Mouse (Mus musculus) gastrocnemius, postnatal 36 days (tissue): ENCODE results near the gene Slc25a44. TPM values are rescaled to one million over a fixed set of nuclear protein-coding genes. Genes with fewer than 3 reads are reported as not detected.
"Not testable (repeated sequence)": the region's sequence is repeated elsewhere in the genome, so short reads cannot be mapped to it uniquely, and the experiment has no call there.

Source experiments
- DNase-seq, 2 experiments: peaks; one replicate each; pipeline ENCODE4 v3.0.0; 2022
- intact Hi-C: fragments of 180-260 bp; cut with DNase I; formaldehyde crosslinking; loops from one replicate; pipeline ENCODE4 v1.15.1; 2025
- total RNA-seq, 2 experiments: library from RNA; stranded (reverse); gene quantifications; 2 replicates each; pipeline ENCODE4 v1.2.3; 2021

Slc25a44 gene
- total RNA-seq, 2 experiments from 2014 or later, result 13.0 to 15.6 TPM

DNA sequence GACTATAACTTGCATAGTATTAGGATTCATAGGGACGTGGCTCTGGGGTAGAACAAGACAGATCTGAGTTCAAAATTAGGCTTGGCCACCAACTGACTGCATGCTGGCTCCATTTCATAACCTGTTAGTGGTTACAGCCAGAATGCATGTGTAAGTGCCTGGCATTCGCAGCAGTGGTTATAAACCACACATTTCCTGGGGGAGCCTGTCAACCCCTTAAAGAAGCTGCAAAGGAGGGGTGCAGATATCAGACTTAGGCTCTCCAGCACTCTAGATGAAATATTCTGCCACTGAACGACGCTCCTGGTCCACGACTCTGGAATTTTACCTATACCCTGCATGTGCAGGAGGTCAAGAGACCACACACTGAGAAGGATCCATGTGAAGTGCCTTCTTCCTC, 27.3 kb upstream of the Slc25a44 start:
- intact Hi-C loops, result no loop called here
- no peak for DNase-seq

DNA sequence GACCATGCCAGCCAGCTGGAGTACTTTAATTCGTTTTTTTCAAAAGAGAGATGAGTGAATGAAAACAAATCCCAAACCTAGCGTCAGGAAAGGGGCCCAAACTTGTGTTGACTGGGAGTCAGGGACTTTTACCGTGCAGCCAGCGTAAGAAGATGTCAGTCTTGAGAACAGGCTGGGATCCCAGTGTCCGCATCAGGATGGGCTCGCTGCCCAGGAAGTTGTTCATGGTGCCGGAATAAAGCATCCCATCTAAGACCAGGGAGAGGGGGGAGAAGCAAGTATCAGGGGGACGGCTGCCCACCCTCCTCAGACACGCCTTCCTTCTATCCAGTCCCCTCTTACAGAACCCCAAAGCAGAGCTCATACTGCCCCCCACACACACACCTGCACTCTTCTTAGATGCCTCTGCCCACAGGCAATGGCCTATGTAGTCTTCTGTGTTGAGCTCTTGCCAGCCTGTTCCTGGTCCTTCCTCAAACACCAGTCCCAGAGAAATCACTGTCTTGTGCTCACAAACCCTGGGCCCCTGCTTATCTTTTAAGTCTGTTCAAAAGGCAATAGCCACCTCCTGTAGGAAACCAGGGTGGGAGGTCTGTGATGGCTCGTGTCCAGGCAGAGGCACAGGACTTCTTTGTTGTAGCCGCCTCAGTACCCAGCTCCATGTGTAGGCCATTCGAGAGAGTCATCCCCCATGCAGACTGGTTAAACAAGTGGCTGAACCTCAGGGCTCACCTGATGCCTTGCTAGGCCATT, 25.6 kb upstream of the Slc25a44 start:
- DNase-seq, result no peak
- intact Hi-C loops, result no loop called here

DNA sequence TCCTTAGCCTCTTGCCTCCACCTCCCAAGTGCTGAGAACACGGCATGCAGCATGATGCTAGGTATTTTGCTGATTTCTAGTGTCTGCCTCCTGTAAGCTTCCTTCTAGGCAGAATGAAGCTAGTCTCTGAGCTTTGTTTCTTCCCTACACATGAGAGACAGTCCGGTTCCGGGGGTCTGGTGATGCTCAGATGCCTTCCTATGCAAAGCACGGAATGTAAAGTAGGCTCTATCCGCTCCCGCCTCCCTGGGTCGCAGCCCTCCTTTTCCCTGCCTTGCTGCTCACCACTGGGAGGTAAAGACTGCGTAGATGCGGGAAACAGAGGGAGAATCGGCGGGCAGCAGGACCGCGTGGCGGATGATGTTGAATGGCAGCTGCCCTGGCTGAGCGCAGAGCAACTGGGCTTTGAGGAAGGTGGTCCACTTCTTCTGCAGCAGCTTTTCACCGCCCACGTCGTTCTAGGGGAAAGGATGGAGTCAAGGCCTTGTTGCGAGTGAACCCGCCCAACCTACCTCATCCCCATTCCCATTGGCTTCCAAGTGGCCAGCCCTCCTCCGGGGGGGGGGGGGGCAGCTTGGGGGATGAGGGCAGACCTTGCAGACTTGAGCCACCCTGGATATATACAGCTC, 24.6 kb upstream of the Slc25a44 start:
- DNase-seq, result peak in 1 of 2 experiments; percentile 25
- intact Hi-C loops, result no loop called here

DNA sequence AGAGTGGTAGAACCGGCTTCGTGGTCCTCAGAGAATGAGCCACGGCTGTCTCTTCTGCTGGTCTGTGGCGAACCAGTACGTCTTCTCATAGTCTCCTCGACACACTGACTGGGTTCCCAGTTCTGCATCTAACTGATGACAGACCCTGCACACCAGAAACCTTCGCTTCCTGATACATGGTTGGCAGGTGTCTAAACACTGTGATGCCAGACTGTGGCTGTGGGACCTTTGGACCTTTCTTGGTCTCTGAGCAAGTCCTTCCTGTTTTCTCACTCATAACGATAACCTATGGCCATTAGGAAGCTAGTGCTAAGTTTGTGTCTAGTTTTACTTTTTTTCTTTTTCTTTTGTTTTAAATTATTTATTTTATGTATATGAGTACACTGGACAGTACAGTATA, 23.5 kb upstream of the Slc25a44 start:
- intact Hi-C loops, result no loop called here

DNA sequence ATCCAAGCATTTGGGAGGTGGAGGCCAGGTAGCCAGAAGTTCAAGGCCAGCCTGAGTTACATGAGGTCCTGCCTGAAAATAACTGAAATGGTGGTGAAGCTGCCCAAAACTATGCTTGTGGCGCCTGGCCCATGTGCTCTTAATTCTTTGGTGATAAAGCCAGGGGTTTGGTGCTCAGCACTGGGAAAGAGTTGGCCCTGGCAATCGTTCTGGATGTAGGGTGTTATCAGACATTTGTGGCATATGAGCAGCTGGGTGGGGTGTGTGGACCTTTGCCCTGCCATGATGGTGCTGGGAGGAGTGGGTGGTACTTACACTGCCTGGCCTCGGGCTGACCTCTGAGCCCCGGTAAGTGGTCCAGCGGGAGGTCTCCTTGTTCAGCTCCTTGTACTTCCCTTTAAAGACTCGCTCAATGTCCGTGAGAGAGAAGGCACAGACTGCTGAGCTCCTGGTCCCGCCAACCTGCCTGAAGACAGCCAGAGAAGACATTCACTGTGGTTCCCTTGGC, 22.8 kb upstream of the Slc25a44 start:
- DNase-seq, result no peak
- intact Hi-C loops, result no loop called here

More for the DNA sequence above, 23.5 kb upstream of the Slc25a44 start:
- DNase-seq, result no peak

DNA sequence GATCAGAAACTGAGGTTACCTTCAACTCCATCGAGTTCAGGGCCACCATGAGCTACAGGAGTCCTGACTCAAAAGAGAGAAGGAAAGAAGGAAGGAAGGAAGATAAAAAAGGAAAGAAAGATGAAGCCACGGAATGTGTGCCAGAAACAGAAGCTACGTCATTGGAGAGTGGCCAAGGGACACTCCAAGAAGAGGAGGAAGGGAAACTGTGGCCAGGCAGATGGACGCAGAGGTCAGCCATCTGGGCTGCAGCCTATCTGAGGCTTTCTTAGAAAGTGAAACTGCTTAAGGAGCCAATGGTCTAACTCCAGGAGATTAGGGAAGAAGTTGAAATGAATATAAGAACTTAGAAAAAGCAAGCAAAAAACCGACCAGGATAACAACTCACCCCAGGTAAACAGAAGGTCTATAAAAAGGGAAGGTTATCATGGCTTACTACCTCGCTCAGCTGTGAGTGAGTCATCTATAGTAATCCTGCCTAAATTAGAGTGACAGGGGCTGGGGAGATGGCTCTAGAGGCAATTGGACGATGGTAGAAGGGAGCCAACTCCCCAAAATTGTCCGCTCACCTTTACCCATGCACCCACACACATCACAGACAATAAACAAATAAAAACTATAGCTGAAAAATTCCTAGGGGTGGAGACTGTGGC, 21.7 kb upstream of the Slc25a44 start:
- intact Hi-C loops, result no loop called here
- DNase-seq, result no peak

DNA sequence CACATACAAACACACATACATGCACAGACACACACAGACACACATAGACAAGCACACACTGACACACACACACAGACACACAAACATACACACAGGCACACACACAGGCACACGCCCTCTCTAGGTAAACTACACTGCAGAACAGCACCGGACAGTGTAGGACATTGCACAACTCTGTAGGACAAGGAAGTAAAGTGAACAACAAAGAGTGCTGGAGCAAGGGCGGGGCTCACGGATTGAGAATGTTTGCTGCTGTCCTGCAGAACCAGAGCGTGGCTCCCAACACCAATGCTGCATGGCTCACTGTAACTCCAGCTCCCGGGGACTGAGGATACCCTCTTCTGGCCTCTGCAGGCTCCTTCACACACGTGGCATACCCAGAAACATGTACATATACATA, 17.9 kb upstream of the Slc25a44 start:
- DNase-seq, result no peak
- intact Hi-C loops, result loop anchor here (2.0 kb wide), 1 partner anchor 24 kb away; no protein-coding TSS in a partner anchor

DNA sequence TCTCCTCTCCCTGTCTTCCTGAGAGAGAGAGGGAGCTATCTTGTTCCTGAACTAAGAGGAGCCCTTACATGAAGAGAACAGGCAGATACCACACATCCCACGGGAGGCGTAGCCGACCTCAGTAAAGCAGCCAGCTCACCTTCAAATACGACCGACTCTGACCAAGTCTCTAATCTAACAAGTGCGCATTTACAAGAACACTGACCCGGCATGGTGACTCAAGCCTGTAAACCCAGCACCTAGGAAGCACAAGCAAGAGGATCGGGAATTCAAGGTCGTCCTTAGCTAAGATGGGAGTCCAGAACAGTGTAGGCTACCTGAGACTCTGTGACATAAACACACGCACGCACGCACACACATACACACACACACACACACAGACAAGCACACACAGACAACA, 17.5 kb upstream of the Slc25a44 start:
- intact Hi-C loops, result loop anchor here (2.0 kb wide), 1 partner anchor 24 kb away; no protein-coding TSS in a partner anchor
- DNase-seq, result no peak

DNA sequence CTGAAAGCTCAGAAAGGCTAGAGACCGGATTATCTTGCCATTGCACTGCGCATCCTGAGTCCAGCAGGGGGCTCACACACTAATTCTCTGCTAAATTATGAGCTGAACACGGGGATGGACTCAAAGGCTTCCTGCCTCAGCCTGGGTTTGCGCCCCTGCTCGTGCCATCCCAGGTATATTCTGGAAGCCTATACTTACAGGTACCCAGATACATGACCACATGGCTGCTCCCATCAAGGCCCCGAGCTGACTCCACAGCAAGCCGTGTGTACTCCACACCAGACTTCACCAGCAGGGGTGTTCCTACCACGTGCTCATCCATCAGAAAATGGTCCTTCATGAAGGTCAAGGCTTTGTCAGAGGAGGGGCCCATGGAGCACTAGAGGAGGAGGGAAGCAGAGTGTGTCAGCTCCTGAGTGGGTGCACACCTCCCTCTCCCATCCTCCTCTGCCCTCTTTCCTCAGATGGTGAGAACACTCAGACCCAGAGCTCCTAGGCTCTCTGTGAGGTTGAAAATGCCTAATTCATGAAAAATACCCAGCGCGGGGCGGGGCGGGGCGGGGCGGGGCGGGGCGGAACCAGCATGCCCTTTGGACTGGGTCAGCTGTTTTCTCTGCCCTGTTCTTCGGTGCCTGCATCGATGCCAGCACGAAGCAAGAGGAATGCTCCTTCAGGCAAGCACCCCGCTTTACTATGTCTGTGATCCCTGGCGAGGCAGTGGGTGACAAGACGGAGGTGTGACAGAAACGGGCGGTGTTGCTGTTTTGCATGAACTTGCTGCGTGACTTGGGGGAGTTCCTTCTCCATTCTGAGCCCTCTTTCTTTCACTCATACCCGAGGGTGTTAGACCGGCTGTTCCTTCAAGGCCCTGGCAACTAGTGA, 15.8 kb upstream of the Slc25a44 start:
- DNase-seq, result no peak
- intact Hi-C loops, result no loop called here

DNA sequence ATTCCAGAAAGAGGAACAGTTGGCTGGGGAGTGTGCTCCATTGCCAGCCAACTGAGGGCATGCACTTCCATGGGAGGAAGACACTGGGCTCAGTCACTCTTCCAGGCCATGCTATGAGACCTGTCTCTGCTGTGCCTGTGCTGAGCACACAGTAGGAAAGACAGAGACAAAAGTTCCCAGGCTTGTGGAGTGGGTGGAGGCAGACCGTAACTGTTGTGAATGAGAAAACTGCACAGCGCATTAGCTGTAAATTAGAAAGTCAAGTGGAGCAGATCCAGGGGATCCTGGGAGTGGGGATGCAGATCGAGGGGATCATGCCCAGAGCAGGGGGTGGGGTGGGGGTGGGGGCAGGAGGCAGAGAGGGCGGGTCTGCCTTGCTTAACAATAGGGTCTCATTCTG, 14.6 kb upstream of the Slc25a44 start:
- DNase-seq, result no peak
- intact Hi-C loops, result no loop called here

DNA sequence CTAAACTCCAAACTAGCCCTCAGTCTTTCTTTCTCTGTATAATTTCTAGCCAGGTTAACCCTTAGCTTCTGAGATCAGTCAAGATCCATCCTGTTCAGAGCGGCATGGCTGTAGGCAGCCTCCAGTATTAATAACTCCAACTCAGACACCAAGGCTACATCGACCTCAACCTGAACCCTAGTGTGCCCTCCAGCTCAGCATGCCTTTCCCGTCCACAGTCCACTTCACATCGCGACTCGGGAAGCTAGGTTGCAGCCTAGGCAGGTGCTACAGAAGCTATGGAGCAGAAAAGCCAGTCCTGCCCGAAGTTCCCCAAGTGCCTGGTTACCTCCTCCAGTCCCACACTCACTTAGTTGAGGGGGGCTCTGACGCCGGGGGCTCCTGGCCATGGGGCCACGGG, 12.5 kb upstream of the Slc25a44 start:
- DNase-seq, result no peak
- intact Hi-C loops, result no loop called here

DNA sequence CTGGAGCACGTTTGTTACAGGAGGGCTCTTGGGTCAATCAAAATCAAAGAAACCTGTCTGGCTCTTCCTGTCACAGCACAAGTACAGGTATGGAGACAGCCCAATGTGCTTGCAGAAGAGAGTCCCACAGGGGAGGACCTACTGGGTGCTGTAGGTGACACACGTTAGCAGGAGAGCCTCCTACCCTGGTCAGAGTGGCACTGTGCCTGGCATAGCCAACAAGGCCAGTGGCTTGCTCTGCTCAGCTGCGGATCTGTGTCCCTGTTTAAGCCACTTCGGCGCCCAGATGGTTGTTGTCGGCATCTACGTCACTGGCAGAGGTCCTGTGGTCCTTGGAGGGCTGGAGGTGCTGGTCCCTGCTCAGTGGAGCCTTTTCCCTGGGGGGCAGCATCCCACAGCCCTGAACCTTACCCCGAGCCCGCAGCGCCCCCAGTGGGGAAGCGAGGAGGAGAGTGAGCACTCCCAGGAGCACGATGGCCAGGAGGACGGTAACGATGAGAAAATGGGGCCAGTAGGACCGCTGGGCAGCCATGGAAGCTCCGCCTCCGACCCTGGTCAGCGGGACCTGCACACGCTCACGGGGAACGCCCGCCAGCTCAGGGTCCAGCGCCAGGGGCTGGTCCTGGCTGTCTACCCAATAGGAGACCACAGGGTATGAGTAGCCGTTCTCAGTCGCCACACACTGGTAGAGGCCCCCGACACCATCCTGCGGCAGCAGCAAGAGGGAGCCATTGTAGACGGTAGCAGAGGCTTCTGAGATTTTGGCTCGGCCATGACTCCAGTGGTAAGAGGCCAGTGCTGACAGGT, 11.7 kb upstream of the Slc25a44 start:
- intact Hi-C loops, result no loop called here
- peak; percentile 40 to 41 for DNase-seq

DNA sequence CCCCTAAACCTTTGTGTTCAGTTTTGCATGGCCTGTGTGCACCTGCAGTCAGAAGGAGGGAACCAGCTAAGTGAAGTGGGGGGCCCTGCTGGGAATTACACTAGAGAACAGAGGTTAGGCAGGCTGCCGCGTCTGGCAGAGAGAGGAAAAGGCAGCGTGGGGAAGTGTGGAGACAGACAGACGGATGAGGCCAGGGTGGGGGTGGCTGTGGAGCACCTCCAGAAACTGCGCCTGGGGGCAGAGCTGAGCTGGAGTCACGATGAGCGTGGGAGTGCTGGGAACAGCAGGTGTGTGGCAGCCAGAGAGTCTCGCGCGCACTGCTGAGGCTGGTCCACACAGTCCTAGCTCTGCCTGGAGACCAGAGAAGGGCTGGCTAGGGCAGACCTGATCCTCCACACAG, 10.6 kb upstream of the Slc25a44 start:
- no peak for DNase-seq
- intact Hi-C loops, result no loop called here

DNA sequence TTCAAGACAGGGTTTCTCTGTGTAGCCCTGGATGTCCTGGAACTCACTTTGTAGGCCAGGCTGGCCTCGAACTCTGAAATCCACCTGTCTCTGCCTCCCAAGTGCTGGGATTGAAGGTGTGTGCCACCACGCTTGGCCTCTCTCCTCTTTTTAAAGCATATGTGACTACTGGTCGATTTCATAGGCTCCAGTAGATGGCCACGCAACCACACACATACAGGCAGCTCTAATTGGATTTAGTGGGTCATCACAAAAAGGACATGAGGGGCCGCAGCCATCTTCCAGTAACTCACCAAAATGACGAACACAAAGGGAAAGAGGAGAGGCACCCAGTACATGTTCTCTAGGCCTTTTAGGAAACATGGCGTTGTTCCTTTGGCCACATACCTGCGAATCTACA, 3.7 kb upstream of the Slc25a44 start:
- intact Hi-C loops, DNase-seq: not testable (repeated sequence)

DNA sequence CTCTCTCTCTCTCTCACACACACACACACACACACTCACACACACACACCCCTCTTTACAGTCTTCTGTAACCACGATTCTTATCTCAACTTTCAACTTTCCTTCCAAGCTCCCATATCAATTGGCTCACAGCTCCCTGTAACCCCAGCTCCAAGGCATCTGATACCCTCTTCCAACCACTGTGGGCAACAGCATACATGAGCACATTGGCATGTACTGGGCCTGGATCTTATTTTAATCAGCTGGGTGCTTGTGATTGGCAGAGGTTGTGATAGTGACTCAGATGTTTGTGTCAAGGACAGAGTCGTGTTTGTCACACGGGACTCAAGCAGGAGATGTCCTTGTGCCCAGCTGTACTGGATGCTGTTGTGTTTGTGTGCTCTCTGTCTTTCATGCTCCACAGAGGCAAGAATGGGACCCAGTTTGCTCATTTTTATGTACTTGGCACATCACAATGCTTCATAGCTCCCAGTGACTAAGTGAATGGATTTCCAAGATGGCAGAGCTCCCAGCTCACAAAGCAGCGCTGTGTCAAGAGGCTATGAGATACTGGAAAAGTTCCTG, 2.5 kb upstream of the Slc25a44 start:
- DNase-seq, result no peak
- intact Hi-C loops, result no loop called here

DNA sequence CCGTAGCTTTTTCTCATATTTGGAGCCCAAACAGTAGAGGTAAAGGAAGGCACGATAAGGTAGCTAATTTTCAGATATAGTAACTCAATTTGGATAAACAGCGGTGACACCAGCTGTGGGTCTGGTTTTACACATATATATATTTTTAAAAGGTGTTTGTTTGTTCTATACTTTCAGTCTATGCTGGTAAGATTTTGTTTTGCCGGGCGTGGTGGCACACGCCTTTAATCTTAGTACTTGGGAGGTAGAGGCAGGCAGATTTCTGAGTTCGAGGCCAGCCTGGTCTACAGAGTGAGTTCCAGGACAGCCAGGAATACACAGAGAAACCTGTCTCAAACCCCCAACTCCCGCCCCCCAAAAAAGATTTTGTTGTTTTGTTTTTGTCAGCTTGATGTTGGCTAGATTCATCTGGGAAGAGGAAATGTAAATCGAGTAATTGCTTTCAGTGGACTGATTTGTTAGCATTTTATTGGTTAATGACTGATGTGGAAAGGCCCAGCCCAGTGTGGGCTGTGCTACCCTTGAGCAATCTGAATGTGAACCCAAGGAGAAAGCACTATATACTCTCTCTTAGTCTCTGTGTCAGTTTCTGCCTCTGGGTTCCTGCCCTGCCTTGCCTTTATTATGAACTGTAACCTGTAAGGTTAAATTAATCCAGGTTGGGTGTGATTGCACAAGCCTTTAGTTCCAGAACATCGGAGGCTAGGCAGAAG, 925 bp upstream of the Slc25a44 start:
- DNase-seq, result no peak
- intact Hi-C loops, result loop anchor here (2.0 kb wide), 1 partner anchor 15 kb away; the partner anchor contains the start of gene Pmf1

DNA sequence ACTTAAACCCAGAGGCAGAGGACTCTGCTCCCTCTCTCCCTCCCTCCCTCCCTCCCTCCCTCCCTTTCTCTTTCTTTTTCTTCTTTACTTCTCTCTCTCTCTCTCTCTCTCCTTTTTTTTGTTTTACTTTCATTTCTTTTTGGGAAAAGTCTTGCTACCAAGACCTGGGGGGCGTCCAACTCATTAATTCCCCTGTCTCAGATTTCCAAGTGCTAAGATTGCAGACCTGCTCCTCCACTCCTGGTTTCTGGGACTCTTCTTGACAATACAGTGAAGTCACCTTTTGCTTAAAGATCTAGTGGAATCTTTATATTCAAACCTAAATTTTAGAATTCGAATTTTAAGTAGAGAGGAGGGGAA, 371 bp upstream of the Slc25a44 start:
- intact Hi-C loops, result loop anchor here (2.0 kb wide), 1 partner anchor 15 kb away; the partner anchor contains the start of gene Pmf1
- no peak for DNase-seq

DNA sequence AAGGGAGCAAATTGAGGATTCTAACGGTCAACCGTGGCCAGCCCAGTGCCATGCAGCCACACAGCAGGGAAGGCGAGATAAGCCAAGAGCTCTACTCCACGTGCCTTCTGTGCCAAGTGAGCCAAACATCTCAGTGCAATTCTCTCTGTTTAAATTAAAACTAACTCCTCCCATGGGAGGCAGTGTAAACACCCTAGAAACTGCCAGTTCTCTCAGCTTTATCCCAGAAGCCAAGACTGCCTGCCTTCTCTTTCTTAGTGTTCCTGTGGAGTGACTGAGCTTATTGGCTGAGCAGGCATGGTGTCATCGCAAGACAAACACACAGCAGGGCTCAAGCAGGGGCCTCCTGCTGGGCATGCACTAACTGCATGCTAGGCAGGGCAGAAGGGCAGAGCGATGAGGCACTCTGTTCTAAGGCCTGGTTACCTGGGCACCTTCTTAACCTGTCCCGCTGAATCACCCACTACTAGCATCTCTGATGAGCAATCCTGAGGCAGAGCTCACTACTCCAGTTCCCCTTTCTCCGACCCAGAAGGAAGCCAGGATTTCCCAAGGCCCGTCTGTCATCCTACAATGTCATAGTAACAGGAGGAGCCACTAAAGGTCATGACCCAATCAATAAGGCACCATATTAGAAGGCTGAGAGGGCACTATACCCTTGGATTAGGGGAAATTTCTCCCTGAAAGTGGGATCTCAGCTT, 2.8 kb downstream of the Slc25a44 start:
- intact Hi-C loops, result no loop called here
- no peak for DNase-seq
